Mouse (Mus musculus): ENCODE measurements around the gene Arhgap42.
A peak's percentile ranks its signal among the peaks of the same experiment; 100 is the strongest.

Arhgap42 gene

DNA sequence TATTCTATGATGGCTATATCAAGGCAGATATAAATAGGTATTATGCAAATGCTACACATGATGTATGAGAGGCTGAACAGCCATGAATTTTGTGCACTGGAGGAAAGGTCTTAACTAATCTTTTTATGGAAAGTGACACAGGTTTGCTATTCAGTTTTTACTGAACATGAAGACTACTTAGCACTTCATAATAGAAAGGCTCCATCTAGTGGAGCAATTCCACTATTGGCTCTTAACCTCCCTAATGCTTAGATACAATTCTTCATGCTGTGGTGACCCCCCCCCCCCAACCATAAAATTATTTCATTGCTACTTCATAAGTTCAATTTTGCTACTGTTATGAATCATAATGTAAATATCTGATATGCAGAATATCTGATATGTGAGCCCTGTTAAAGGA lies 237.7 kb downstream of the Arhgap42 start:
- DNase-seq: no peak

DNA sequence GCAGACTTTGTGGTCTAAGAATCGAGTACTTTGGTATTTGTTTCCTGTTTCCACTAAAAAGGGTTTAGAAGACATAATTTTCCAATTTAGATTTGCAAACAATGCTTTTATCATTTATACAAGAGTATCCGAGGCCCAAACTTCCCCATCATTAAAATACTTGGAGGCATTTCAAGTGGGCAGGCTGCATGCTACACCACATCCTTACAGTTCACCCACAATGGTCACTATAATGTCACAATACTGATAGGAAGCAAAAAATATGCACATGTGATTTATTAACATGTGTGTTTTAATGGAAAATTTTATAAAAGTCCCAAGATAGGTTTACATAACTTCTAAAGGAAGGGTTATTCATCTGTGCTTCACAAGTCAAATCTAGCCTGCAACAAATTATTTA lies 242.4 kb downstream of the Arhgap42 start:
- no peak for DNase-seq

DNA sequence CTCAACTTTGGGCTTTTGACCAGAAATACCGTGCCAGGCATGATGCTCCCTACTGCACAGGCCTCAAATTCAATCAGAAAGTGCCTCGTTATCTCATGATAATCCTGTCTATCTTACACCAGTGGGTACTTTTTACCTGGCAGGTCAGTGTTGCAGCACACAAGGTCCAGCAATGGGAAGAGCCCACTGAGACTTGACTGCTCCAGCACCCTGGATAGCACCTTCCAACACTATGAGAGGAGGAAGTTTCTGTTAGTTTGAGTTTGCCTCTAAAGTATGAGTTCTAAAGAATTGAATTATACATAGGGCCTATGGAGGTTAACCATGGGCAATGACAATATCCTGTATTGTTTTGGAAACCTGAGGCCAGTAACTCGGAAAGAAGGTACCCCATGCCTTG lies 256.6 kb downstream of the Arhgap42 start:
- no peak for DNase-seq

DNA sequence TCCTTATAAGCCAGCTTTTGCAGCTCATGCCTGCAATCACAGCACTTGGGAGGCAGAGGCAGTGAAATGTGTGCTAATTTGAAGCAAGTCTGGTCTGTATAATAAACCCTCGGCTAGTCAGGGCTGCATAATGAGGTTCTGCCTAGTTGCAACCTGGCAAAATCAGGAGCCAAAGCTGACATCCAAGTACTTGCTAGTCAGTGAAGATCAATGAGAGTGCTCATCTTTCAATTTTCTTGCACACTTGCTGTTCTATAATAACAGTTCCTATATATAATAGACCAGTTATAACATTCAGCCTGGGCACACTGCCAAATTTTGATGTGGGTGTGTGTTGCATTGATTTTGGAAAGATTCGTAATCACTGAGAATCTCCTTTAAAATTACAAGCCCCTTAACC lies 261.1 kb downstream of the Arhgap42 start:
- DNase-seq: no peak

DNA sequence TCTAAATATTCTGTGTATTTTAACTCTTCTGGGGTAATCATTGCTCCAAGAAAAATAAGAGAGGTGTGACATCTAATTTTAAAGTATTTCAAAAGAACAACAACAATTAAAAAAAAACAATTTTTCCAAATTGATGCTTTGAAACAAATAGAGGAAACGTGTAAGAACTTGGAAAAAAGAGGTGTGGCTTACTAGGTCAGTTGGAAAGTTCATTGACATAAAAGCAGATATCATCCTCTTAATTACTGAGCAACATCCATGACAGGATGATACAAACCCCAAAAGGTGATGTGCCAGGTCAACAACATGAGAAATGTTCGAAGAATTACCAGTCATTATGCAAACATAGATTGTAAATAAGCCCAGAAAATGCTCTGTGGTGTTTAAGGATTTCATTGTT lies 267.4 kb downstream of the Arhgap42 start, which contains the start of gene Gm16485:
Gene Gm16485 (plus strand): TSS at position 301 of the 400 bp plus-strand sequence.
- DNase-seq: no peak

DNA sequence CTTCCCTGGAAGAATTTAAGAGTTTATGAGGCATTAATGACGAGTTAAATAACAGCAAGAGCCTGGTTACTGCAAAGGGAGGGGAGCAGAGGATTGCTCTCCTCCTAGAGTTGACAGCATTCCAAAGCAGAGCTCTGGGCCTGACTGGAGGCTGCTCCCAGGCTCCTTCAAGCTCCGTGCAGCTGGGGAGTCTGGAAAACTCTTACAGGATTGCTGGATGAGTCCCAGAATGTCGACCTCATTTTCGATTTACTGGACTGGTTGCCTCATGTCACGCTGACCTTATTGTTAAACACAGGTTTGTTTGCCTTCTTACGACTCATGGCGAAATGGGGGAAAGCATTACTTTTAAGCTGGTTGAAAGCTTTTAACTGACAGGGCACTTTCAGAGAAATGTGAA lies 268.7 kb downstream of the Arhgap42 start:
- DNase-seq: peak; percentile 5

DNA sequence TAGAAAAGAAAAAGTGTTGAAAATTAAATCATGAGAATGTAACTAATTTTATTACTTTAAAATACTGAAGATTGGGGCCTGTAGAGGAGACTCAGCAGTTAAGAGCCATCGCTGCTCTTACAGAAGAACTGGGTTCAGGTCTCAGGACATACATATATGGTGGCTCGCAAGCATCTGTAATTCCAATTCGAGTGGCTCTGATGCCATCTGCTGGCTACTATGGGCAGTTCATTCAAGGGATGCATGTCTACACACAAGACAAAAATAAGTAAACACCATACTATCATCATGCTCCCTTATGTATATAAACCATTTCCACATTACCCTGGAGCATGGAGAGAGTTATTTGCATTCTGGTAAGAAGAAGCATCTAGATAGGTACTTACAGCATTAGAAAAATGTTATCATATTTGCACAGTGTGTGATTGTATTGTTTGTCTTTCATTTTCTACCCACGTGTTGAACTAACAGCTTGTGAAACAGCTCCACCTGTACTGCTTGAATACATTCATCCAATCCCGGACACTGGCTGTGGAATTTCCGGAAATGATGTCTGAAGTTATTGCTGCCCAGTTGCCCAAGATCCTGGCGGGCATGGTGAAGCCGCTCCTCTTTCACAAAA lies 274.3 kb downstream of the Arhgap42 start:
- peak; percentile 52 for DNase-seq

DNA sequence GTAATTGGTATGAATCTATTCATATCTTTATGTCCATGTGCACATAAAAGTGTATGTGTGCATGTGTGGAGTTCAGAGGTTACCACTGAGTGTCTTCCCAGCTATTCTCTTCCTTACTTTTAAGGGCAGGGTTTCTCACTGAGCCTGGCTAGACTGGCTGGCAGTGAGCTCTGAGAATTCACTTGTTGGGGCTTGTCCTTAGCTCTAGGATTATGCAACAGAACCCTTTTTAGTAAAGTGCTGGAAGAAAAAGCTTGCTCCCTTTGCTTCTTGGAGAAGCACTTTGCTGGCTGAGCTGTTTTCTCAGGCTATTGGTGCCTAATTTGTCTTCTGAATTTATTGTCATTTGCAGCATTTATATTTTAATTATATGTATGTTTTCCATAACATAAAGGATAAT lies 285.6 kb downstream of the Arhgap42 start:
- no peak for DNase-seq
